15 mouse cellular contexts compared by ENCODE assay signal in genomic region chr4:46605451-46605850, GRCm38 (mm10).
"Had no signal": no experiment of that assay in that cellular context is flagged by ENCODE, and none has a peak within 500 bp of the region (broad histone marks: within the 10 kb centered on the region; RNA-seq: fewer than 3 reads in every experiment).

No protein-coding gene starts in this region.

- H3K4me2 ChIP-seq: neural tube, embryonic 13.5 days; neural tube, embryonic 15.5 days; stomach, embryonic 15.5 days had no signal

- H3K9me3 ChIP-seq: neural tube, embryonic 13.5 days; neural tube, embryonic 15.5 days; stomach, embryonic 15.5 days had no signal

- H3K36me3 ChIP-seq: neural tube, embryonic 13.5 days; neural tube, embryonic 15.5 days; stomach, embryonic 15.5 days had no signal

- DNase-seq: retina, postnatal 1 day; right cerebral cortex, adult 18-20 months; right cerebral cortex, postnatal 14 days; right cerebral cortex, postnatal 25 days; right cerebral cortex, postnatal 4 days; spleen, adult 18-20 months; thymus, adult 2 months; thymus, postnatal 14 days; thymus, postnatal 25 days; thymus, postnatal 36 days; thymus, postnatal 4 days had no signal

- H3K9ac ChIP-seq: neural tube, embryonic 13.5 days; neural tube, embryonic 15.5 days; stomach, embryonic 15.5 days had no signal

- H3K4me3 ChIP-seq: neural tube, embryonic 13.5 days; neural tube, embryonic 15.5 days; stomach, embryonic 15.5 days had no signal

- H3K27ac ChIP-seq: neural tube, embryonic 13.5 days; neural tube, embryonic 15.5 days; stomach, embryonic 15.5 days; stomach, postnatal 0 days had no signal
